Mouse (Mus musculus): ENCODE measurements at regions not wholly inside any gene's neighbourhood (a gene's known extent, or its start where the extent isn't known, plus 50 kb on each side); places are given as distances from the start of the nearest gene placed in this dataset.
"Not testable (repeated sequence)": the region's sequence is repeated elsewhere in the genome, so short reads cannot be mapped to it uniquely, and the experiment has no call there.

- ATAC-seq (no peak), DNase-seq (no peak)
- H3K36me3 ChIP-seq (ENCODE audit: insufficient read depth) = no peaks in the 10 kb centered on the region
- H3K4me3 ChIP-seq (ENCODE audit: low read depth, low read length) = no peak overlapping the region
- no peak overlapping the region for H3K4me2 ChIP-seq (ENCODE audit: low read depth)
- H3K27me3 ChIP-seq (ENCODE audit: insufficient read depth, low read length) = no peaks in the 10 kb centered on the region
- 91% methylated on average over 5 of the region's 5 CpGs for WGBS
- TF ChIP-seq CTCF (IDR thresholded peaks at IDR 0.05; ENCODE audit: low read depth) = no peak
- no peak overlapping the region for H3K9ac ChIP-seq
- no peak overlapping the region for H3K27ac ChIP-seq (ENCODE audit: low read depth, low read length)
- H3K4me1 ChIP-seq (ENCODE audit: insufficient read depth) = no peaks in the 10 kb centered on the region
- no peaks in the 10 kb centered on the region for H3K9me3 ChIP-seq (ENCODE audit: low read length)
These were observed 144.0 kb upstream of the P2ry1 start for GRCm38 (mm10) chr3:60858474-60859118.

DNA sequence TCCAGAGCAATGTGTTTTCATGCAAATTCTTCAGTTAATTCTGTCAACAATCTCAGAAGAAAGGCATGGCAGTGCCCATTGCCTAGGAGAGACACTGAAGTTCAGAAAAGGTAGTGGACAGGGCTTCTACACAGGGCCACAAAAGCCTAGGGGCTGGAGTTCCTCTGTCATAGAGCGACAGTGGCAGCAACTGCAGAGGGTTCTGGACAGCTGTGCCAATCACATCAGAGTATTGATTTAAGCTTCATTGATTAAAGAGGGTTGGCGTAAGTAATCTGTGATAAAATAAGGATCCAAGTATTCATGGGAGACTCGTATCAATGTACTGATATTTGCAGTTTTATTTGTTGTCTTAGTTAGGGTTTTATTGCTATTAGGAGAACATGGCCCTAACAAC is 143.5 kb upstream of the P2ry1 start:
- H3K36me3 ChIP-seq (ENCODE audit: insufficient read depth) = no peaks in the 10 kb centered on the region
- 90% methylated on average over 3 of the region's 3 CpGs for WGBS

DNA sequence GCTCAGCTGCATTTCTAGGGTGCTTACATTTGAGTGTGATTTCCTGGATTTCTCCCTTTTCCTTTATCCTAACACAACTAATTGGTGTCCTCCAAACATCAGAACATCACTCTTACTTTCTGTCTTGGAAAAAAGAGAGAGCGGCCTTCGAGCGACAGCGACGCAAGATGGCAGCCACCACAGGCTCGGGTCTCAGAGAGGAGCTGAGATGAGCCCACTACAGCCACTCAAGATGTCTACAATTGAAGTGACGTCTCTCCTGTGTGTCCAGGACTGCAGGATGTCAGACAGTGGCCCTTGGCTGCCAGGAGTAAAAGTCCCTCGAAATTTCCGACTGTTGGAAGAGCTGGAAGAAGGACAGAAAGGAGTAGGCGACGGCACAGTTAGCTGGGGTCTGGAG is 125.7 kb upstream of the P2ry1 start:
- H3K4me1 ChIP-seq (ENCODE audit: insufficient read depth); ATAC-seq; H3K9me3 ChIP-seq (ENCODE audit: low read length): not testable (repeated sequence)

More for the DNA sequence above, 143.5 kb upstream of the P2ry1 start:
- Histone ChIP-seq H3K4me3 (ENCODE audit: low read depth, low read length) (no peak overlapping the region), H3K4me1 (ENCODE audit: insufficient read depth) (no peaks in the 10 kb centered on the region), H3K9ac (no peak overlapping the region), H3K4me2 (ENCODE audit: low read depth) (no peak overlapping the region), H3K27ac (ENCODE audit: low read depth, low read length) (no peak overlapping the region), H3K27me3 (ENCODE audit: insufficient read depth, low read length) (no peaks in the 10 kb centered on the region), H3K9me3 (ENCODE audit: low read length) (no peaks in the 10 kb centered on the region)
- no peak for DNase-seq
- ATAC-seq = no peak
- no peak for TF ChIP-seq CTCF (IDR thresholded peaks at IDR 0.05; ENCODE audit: low read depth)

GRCm38 (mm10) chr3:60878880-60879279 is 123.7 kb upstream of the P2ry1 start:
- Histone ChIP-seq H3K36me3 (ENCODE audit: insufficient read depth) (no peaks in the 10 kb centered on the region), H3K4me3 (ENCODE audit: low read depth, low read length) (no peak overlapping the region), H3K27me3 (ENCODE audit: insufficient read depth, low read length) (no peaks in the 10 kb centered on the region), H3K27ac (ENCODE audit: low read depth, low read length) (no peak overlapping the region), H3K4me2 (ENCODE audit: low read depth) (no peak overlapping the region), H3K4me1 (ENCODE audit: insufficient read depth) (no peaks in the 10 kb centered on the region), H3K9me3 (ENCODE audit: low read length) (no peaks in the 10 kb centered on the region), H3K9ac (no peak overlapping the region)
- DNase-seq (no peak), ATAC-seq (no peak)
- no peak for TF ChIP-seq CTCF (IDR thresholded peaks at IDR 0.05; ENCODE audit: low read depth)
- WGBS = 98% methylated on average over 3 of the region's 3 CpGs

More for the DNA sequence above, 125.7 kb upstream of the P2ry1 start:
- not testable (repeated sequence) for DNase-seq; H3K9ac ChIP-seq; H3K36me3 ChIP-seq (ENCODE audit: insufficient read depth); H3K27me3 ChIP-seq (ENCODE audit: insufficient read depth, low read length); H3K27ac ChIP-seq (ENCODE audit: low read depth, low read length); H3K4me3 ChIP-seq (ENCODE audit: low read depth, low read length); H3K4me2 ChIP-seq (ENCODE audit: low read depth)
- WGBS = 94% methylated on average over 11 of the region's 11 CpGs

DNA sequence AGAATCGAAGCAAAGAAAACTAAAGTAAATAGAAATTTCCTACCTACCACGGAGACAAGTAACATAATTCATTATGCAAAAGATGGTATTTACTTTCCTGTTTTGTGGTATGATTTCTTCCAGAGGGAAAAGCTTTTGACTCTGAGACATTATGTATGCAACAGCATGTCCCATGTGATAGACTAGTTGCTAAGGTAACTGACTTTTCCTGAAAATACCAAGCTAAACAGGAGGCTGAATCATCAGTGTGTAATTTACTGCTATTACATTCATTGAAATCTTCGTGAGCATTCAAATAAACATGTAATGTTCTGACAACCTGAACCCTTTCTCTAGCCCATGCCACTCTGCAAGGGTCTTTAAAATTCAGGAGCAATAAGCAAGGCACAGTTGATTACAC is 118.6 kb upstream of the P2ry1 start:
- Histone ChIP-seq H3K27me3 (ENCODE audit: insufficient read depth, low read length) (no peaks in the 10 kb centered on the region), H3K9me3 (ENCODE audit: low read length) (no peaks in the 10 kb centered on the region), H3K4me1 (ENCODE audit: insufficient read depth) (no peaks in the 10 kb centered on the region), H3K4me2 (ENCODE audit: low read depth) (no peak overlapping the region), H3K4me3 (ENCODE audit: low read depth, low read length) (no peak overlapping the region), H3K27ac (ENCODE audit: low read depth, low read length) (no peak overlapping the region), H3K9ac (no peak overlapping the region), H3K36me3 (ENCODE audit: insufficient read depth) (no peaks in the 10 kb centered on the region)
- DNase-seq = peak; percentile 21
- WGBS = 33% methylated on average over 3 of the region's 3 CpGs
- TF ChIP-seq CTCF (IDR thresholded peaks at IDR 0.05; ENCODE audit: low read depth) = no peak
- ATAC-seq = peak; percentile 95

- WGBS = 96% methylated on average over 4 of the region's 4 CpGs
- Histone ChIP-seq H3K27ac (ENCODE audit: low read depth, low read length) (no peak overlapping the region), H3K36me3 (ENCODE audit: insufficient read depth) (no peaks in the 10 kb centered on the region), H3K9me3 (ENCODE audit: low read length) (no peaks in the 10 kb centered on the region), H3K4me3 (ENCODE audit: low read depth, low read length) (no peak overlapping the region), H3K27me3 (ENCODE audit: insufficient read depth, low read length) (no peaks in the 10 kb centered on the region), H3K9ac (no peak overlapping the region), H3K4me2 (ENCODE audit: low read depth) (no peak overlapping the region), H3K4me1 (ENCODE audit: insufficient read depth) (no peaks in the 10 kb centered on the region)
- DNase-seq (no peak), ATAC-seq (no peak)
- no peak for TF ChIP-seq CTCF (IDR thresholded peaks at IDR 0.05; ENCODE audit: low read depth)
These were observed 113.3 kb upstream of the P2ry1 start for GRCm38 (mm10) chr3:60889191-60889861.

DNA sequence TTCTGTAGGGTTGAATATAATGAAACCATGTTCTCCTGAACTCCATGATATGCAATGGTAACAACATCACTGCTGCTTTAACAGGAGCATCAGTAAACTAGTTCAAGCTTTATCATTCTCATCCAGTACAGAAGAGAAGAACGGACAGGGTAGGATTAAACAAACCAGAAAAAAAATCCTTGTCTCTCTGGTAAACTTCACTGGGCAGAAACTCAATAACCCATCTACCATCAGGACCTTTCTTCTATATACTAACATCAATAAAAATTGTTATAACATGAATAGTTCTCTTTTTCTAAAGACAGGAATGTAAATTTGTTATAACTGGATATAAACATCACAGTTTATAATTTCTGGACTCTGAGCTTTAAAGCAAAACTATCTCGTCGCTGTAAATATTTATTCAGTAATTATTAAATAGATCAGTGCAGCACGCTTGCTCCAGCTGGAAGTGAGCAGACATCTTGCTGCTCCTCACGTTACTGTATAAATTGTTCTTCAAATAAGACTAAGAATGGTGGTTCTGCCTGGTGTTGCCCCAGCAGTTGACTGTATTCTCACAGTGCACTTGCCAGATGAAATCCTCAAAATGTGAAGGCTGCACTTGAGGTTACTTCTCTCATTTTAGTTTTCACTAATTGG is 104.8 kb upstream of the P2ry1 start:
- no peak for TF ChIP-seq CTCF (IDR thresholded peaks at IDR 0.05; ENCODE audit: low read depth)

More for the DNA sequence above, 104.8 kb upstream of the P2ry1 start:
- no peak for ATAC-seq
- no peaks in the 10 kb centered on the region for H3K9me3 ChIP-seq (ENCODE audit: low read length)
- no peak overlapping the region for H3K9ac ChIP-seq
- WGBS = 86% methylated on average over 5 of the region's 5 CpGs
- H3K4me2 ChIP-seq (ENCODE audit: low read depth) = no peak overlapping the region
- no peaks in the 10 kb centered on the region for H3K36me3 ChIP-seq (ENCODE audit: insufficient read depth)
- DNase-seq = no peak
- no peaks in the 10 kb centered on the region for H3K27me3 ChIP-seq (ENCODE audit: insufficient read depth, low read length)
- H3K4me1 ChIP-seq (ENCODE audit: insufficient read depth) = no peaks in the 10 kb centered on the region
- no peak overlapping the region for H3K4me3 ChIP-seq (ENCODE audit: low read depth, low read length)
- H3K27ac ChIP-seq (ENCODE audit: low read depth, low read length) = no peak overlapping the region

All from forebrain, postnatal 0 days (tissue).